Mouse (Mus musculus) small intestine, adult 2 months (tissue): ENCODE data around the gene Pmm2.

Experiments
- CTCF ChIP-seq: fragments of 200-500 bp; IDR thresholded peaks from 2 replicates; pipeline ENCODE4 v1.5.1; 2012; ENCODE audit warnings: low read depth, mild to moderate bottlenecking, control low read depth, inconsistent platforms, low read length, moderate library complexity, mixed read lengths; ENCODE audit not compliant: insufficient replicate concordance, insufficient read length; ENCODE audit errors: extremely low read depth
- POLR2A ChIP-seq: fragments of 200-500 bp; IDR thresholded peaks from 2 replicates; pipeline ENCODE4 v1.6.1; 2012; ENCODE audit warnings: low read depth, mild to moderate bottlenecking, control low read depth, inconsistent platforms, low read length, moderate library complexity

DNA sequence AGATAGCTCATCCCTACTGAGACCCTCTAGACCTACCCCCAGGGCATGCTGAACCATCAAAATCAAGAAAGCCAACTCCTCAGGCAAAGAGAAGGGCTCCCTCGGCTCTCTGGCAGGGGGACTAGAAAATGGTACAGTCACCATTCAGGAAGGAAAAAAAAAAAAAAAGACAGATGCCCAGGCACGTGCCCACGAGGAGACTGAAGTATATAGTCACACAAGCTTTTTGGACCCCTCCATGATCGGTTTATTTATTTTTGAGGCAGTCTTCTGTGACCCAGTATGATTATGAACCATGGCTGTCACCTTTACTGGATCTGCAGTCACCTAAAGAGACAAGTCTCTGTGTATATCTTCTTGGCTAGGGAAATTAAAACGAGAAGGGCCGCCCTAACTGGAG lies 35.9 kb downstream of the Pmm2 start:
- TF ChIP-seq CTCF (no peak), POLR2A (no peak)
